Mouse (Mus musculus): Measurements from ENCODE around the gene Slc20a1.

The Slc20a1 gene

GRCm38 (mm10) chr2:129227011-129227529 lies 28.5 kb downstream of the Slc20a1 start:
- DNase-seq, result no peak

GRCm38 (mm10) chr2:129227709-129228108 lies 29.1 kb downstream of the Slc20a1 start:
- no peak for DNase-seq

- DNase-seq, result no peak
These were observed 30.0 kb downstream of the Slc20a1 start for GRCm38 (mm10) chr2:129228571-129228970.

GRCm38 (mm10) chr2:129229316-129229715 lies 30.8 kb downstream of the Slc20a1 start:
- DNase-seq, result no peak

GRCm38 (mm10) chr2:129232023-129232422 lies 33.5 kb downstream of the Slc20a1 start:
- no peak for DNase-seq

- DNase-seq, result no peak
These were observed 33.9 kb downstream of the Slc20a1 start for GRCm38 (mm10) chr2:129232484-129232883.

GRCm38 (mm10) chr2:129233218-129233617 lies 34.7 kb downstream of the Slc20a1 start:
- DNase-seq, result no peak

- DNase-seq, result no peak
These were observed 35.4 kb downstream of the Slc20a1 start for GRCm38 (mm10) chr2:129233803-129234477.

GRCm38 (mm10) chr2:129234731-129235130 lies 36.2 kb downstream of the Slc20a1 start:
- no peak for DNase-seq

- no peak for DNase-seq
These were observed 38.0 kb downstream of the Slc20a1 start for GRCm38 (mm10) chr2:129236526-129236925.

GRCm38 (mm10) chr2:129240726-129241432 lies 42.3 kb downstream of the Slc20a1 start:
- no peak for DNase-seq

GRCm38 (mm10) chr2:129241845-129242833 lies 43.6 kb downstream of the Slc20a1 start:
- DNase-seq, result no peak

GRCm38 (mm10) chr2:129243005-129243404 lies 44.4 kb downstream of the Slc20a1 start:
- no peak for DNase-seq

- peak; percentile 34 for DNase-seq
These were observed 45.2 kb downstream of the Slc20a1 start for GRCm38 (mm10) chr2:129243786-129244185.

GRCm38 (mm10) chr2:129244446-129245120 lies 46.0 kb downstream of the Slc20a1 start:
- DNase-seq, result no peak

GRCm38 (mm10) chr2:129245618-129246017 lies 47.1 kb downstream of the Slc20a1 start:
- no peak for DNase-seq

GRCm38 (mm10) chr2:129246436-129246835 lies 47.9 kb downstream of the Slc20a1 start:
- DNase-seq, result no peak

GRCm38 (mm10) chr2:129246924-129247323 lies 48.4 kb downstream of the Slc20a1 start:
- no peak for DNase-seq

- DNase-seq, result no peak
These were observed 49.1 kb downstream of the Slc20a1 start for GRCm38 (mm10) chr2:129247707-129248121.

- no peak for DNase-seq
These were observed 50.8 kb downstream of the Slc20a1 start for GRCm38 (mm10) chr2:129249321-129249720.

GRCm38 (mm10) chr2:129252836-129253630 lies 54.5 kb downstream of the Slc20a1 start:
- DNase-seq, result no peak

GRCm38 (mm10) chr2:129253631-129253970 lies 55.0 kb downstream of the Slc20a1 start:
- DNase-seq, result no peak
